Mouse (Mus musculus): Measurements from ENCODE around the gene Churc1. TPM values are rescaled to one million over a fixed set of nuclear protein-coding genes. Genes with fewer than 3 reads are reported as not detected.

Gene Churc1
- polyA plus RNA-seq, 1 experiment from 2014 or later: 139 TPM

DNA sequence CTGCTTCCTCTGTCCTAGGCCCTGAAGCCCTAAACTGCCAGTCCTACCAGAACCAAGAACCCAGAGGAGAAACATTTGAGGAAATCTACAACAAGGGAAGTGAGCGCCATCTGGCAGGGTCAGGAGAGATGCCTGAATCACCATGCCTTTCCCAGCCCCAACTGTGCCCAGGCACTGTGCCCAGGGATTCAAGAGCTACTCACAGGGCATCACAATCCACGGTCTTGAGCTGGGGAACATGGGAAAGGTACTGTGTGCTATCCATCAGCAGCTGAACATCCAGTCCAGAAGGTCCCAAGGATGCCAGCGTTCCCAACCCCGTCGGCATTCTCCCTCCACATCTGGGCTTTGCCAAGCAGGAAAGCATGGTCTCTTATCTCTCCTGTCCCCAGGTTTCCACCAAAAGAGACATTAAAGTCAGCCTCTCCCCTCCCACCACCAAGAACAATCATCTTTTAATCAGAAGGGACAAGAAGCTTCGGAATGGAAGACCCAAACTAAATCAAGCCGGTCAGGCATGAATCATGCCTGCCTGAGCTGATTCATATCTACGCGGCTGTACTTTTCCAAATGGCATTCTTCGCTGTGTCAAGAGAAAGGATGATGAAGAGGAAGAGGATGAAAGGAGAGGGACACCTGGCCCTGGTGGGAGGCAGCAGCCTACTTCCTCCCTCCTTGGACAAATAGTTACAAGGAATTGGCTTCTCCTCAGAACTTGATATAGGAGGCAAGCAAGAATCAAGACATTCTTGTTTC lies 39.9 kb downstream of the Churc1 start:
- no peaks in the 10 kb centered on the region for H3K27me3 ChIP-seq (replicated peaks; ENCODE audit: control insufficient read depth, insufficient read depth, low read length)
- no peak overlapping the region for H3K4me2 ChIP-seq (ENCODE audit: low read length)
- H3K36me3 ChIP-seq (ENCODE audit: control insufficient read depth, insufficient read depth, low read length): peaks cover 6% of the 10 kb centered on the region; the same call in 1 of the 2 replicates
- H3K9me3 ChIP-seq (ENCODE audit: control insufficient read depth, low read length): no peaks in the 10 kb centered on the region
- 83% methylated on average over 10 of the region's 10 CpGs for WGBS
- no peak overlapping the region for H3K27ac ChIP-seq (ENCODE audit: low read depth, low read length)
- no peak overlapping the region for H3K9ac ChIP-seq (ENCODE audit: low read depth, low read length)
- H3K4me1 ChIP-seq (ENCODE audit: control insufficient read depth, insufficient read depth, low read depth, low read length): no peaks in the 10 kb centered on the region
- ATAC-seq: no peak
- no peak overlapping the region for H3K4me3 ChIP-seq (ENCODE audit: low read length)

DNA sequence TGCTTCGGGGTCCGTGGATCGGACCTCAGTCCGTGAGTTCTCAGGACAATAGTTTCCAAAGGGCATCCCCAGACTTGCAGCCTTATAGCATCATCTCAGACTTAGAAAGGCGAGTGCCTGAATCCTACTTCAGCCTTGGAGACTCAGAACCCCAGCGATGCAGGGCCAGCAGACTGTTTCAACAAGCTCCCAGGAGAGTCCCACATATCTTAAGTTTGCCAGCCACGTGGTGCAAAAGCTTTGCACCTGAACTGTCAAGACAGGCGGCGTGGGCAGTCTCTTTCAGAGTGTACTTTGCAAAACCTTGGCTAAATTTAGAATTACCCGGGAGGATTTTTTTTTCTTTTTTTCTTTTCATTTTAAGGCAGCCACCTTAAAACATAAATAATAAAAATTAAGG lies 42.5 kb downstream of the Churc1 start:
- H3K36me3 ChIP-seq (ENCODE audit: control insufficient read depth, insufficient read depth, low read length): peaks cover 4% of the 10 kb centered on the region; the same call in 1 of the 2 replicates
- H3K4me1 ChIP-seq (ENCODE audit: control insufficient read depth, insufficient read depth, low read depth, low read length): no peaks in the 10 kb centered on the region
- no peak for ATAC-seq
- H3K27ac ChIP-seq (ENCODE audit: low read depth, low read length): no peak overlapping the region
- H3K27me3 ChIP-seq (replicated peaks; ENCODE audit: control insufficient read depth, insufficient read depth, low read length): no peaks in the 10 kb centered on the region
- no peak overlapping the region for H3K9ac ChIP-seq (ENCODE audit: low read depth, low read length)
- no peak overlapping the region for H3K4me2 ChIP-seq (ENCODE audit: low read length)
- H3K4me3 ChIP-seq (ENCODE audit: low read length): no peak overlapping the region
- no peaks in the 10 kb centered on the region for H3K9me3 ChIP-seq (ENCODE audit: control insufficient read depth, low read length)
- 84% methylated on average over 10 of the region's 10 CpGs for WGBS

DNA sequence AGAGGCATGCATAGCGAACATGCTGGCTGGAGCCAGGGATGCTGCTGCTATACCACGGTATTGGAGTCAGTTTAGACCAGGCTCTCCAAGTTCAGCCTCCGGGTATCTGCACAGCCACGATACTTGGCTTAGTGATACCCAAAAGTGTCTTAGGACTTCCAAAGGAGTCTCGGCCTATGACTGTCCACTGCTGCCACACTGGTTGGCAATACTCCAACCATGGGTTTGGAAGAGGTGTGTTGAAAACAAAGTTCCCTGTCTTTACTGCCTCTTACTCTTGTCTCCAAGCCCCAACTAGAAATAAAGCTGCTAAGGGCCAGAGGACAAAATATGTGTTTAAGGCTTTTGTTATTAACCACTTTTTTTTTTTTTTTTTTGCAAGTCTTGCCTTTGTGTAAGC lies 45.2 kb downstream of the Churc1 start:
- H3K9ac ChIP-seq (ENCODE audit: low read depth, low read length): no peak overlapping the region
- no peaks in the 10 kb centered on the region for H3K36me3 ChIP-seq (ENCODE audit: control insufficient read depth, insufficient read depth, low read length)
- H3K27ac ChIP-seq (ENCODE audit: low read depth, low read length): no peak overlapping the region
- 91% methylated on average over 5 of the region's 5 CpGs for WGBS
- no peaks in the 10 kb centered on the region for H3K4me1 ChIP-seq (ENCODE audit: control insufficient read depth, insufficient read depth, low read depth, low read length)
- no peaks in the 10 kb centered on the region for H3K27me3 ChIP-seq (replicated peaks; ENCODE audit: control insufficient read depth, insufficient read depth, low read length)
- H3K4me3 ChIP-seq (ENCODE audit: low read length): no peak overlapping the region
- H3K9me3 ChIP-seq (ENCODE audit: control insufficient read depth, low read length): no peaks in the 10 kb centered on the region
- ATAC-seq: no peak
- no peak overlapping the region for H3K4me2 ChIP-seq (ENCODE audit: low read length)

DNA sequence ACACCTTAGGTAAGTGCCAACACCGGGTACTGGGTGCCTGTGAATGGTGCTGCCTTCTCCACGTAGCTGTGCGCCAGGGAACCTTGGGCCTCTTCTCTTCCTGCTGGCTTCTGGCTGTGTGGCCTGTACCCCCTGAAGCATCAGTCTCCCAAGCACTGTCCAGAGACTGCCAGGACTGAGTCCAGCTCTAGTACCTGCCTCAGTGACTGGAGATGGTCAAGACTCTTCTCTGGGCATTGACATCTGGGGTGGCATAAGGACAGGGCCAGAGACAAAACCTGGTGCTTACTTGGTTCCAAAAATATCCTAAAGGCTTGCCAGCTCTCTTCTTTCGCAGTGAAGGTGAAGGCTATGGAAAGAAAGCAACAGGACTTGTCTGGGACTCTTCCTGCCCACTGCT lies 45.7 kb downstream of the Churc1 start:
- Histone ChIP-seq H3K9me3 (ENCODE audit: control insufficient read depth, low read length) (no peaks in the 10 kb centered on the region), H3K4me2 (ENCODE audit: low read length) (no peak overlapping the region), H3K27ac (ENCODE audit: low read depth, low read length) (no peak overlapping the region), H3K36me3 (ENCODE audit: control insufficient read depth, insufficient read depth, low read length) (no peaks in the 10 kb centered on the region), H3K4me3 (ENCODE audit: low read length) (no peak overlapping the region), H3K27me3 (replicated peaks; ENCODE audit: control insufficient read depth, insufficient read depth, low read length) (no peaks in the 10 kb centered on the region), H3K4me1 (ENCODE audit: control insufficient read depth, insufficient read depth, low read depth, low read length) (no peaks in the 10 kb centered on the region), H3K9ac (ENCODE audit: low read depth, low read length) (no peak overlapping the region)
- 90% methylated on average over 4 of the region's 4 CpGs for WGBS
- no peak for ATAC-seq

DNA sequence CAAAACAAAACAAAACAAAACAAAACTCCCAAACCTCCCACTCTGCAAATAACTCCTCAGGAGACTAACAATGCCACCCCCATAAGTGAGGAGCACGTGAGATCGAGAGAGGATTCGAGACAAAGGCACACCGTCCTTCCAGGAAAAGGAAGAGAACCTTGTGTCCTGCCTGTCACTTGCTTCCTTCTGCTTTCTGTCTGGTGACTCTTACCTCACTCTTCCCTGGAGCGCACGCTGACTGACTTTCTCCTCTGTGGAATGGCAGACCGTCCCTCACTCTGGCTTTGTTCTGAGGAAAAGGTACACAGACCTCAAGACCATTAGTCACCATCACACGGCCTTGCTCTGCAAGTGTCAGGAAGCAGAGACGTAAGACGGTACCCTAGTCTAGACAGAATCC lies 48.2 kb downstream of the Churc1 start:
- Histone ChIP-seq H3K9ac (ENCODE audit: low read depth, low read length) (no peak overlapping the region), H3K4me3 (ENCODE audit: low read length) (no peak overlapping the region), H3K27ac (ENCODE audit: low read depth, low read length) (no peak overlapping the region), H3K27me3 (replicated peaks; ENCODE audit: control insufficient read depth, insufficient read depth, low read length) (no peaks in the 10 kb centered on the region), H3K4me1 (ENCODE audit: control insufficient read depth, insufficient read depth, low read depth, low read length) (peaks cover 8% of the 10 kb centered on the region), H3K36me3 (ENCODE audit: control insufficient read depth, insufficient read depth, low read length) (no peaks in the 10 kb centered on the region), H3K9me3 (ENCODE audit: control insufficient read depth, low read length) (no peaks in the 10 kb centered on the region), H3K4me2 (ENCODE audit: low read length) (no peak overlapping the region)
- 80% methylated on average over 10 of the region's 10 CpGs for WGBS
- no peak for ATAC-seq

GRCm38 (mm10) chr12:76814120-76814519 lies 48.8 kb downstream of the Churc1 start:
- peaks cover 9% of the 10 kb centered on the region for H3K4me1 ChIP-seq (ENCODE audit: control insufficient read depth, insufficient read depth, low read depth, low read length)
- ATAC-seq: no peak
- WGBS: 80% methylated on average over 2 of the region's 2 CpGs
- H3K4me2 ChIP-seq (ENCODE audit: low read length): no peak overlapping the region
- no peaks in the 10 kb centered on the region for H3K36me3 ChIP-seq (ENCODE audit: control insufficient read depth, insufficient read depth, low read length)
- no peak overlapping the region for H3K9ac ChIP-seq (ENCODE audit: low read depth, low read length)
- H3K9me3 ChIP-seq (ENCODE audit: control insufficient read depth, low read length): no peaks in the 10 kb centered on the region
- no peak overlapping the region for H3K27ac ChIP-seq (ENCODE audit: low read depth, low read length)
- no peak overlapping the region for H3K4me3 ChIP-seq (ENCODE audit: low read length)
- no peaks in the 10 kb centered on the region for H3K27me3 ChIP-seq (replicated peaks; ENCODE audit: control insufficient read depth, insufficient read depth, low read length)

- Histone ChIP-seq H3K9ac (ENCODE audit: low read depth, low read length) (no peak overlapping the region), H3K27ac (ENCODE audit: low read depth, low read length) (no peak overlapping the region), H3K4me2 (ENCODE audit: low read length) (no peak overlapping the region), H3K9me3 (ENCODE audit: control insufficient read depth, low read length) (no peaks in the 10 kb centered on the region), H3K4me1 (ENCODE audit: control insufficient read depth, insufficient read depth, low read depth, low read length) (peaks cover 26% of the 10 kb centered on the region), H3K4me3 (ENCODE audit: low read length) (no peak overlapping the region), H3K36me3 (ENCODE audit: control insufficient read depth, insufficient read depth, low read length) (no peaks in the 10 kb centered on the region), H3K27me3 (replicated peaks; ENCODE audit: control insufficient read depth, insufficient read depth, low read length) (no peaks in the 10 kb centered on the region)
- no peak for ATAC-seq
- 67% methylated on average over 4 of the region's 4 CpGs for WGBS
These were observed 51.4 kb downstream of the Churc1 start for GRCm38 (mm10) chr12:76816720-76817119.

GRCm38 (mm10) chr12:76817176-76817575 lies 51.8 kb downstream of the Churc1 start:
- 53% methylated on average over 4 of the region's 4 CpGs for WGBS
- no peak overlapping the region for H3K27ac ChIP-seq (ENCODE audit: low read depth, low read length)
- H3K27me3 ChIP-seq (replicated peaks; ENCODE audit: control insufficient read depth, insufficient read depth, low read length): no peaks in the 10 kb centered on the region
- no peaks in the 10 kb centered on the region for H3K36me3 ChIP-seq (ENCODE audit: control insufficient read depth, insufficient read depth, low read length)
- H3K9me3 ChIP-seq (ENCODE audit: control insufficient read depth, low read length): no peaks in the 10 kb centered on the region
- H3K4me2 ChIP-seq (ENCODE audit: low read length): no peak overlapping the region
- peaks cover 26% of the 10 kb centered on the region for H3K4me1 ChIP-seq (ENCODE audit: control insufficient read depth, insufficient read depth, low read depth, low read length)
- no peak for ATAC-seq
- no peak overlapping the region for H3K4me3 ChIP-seq (ENCODE audit: low read length)
- no peak overlapping the region for H3K9ac ChIP-seq (ENCODE audit: low read depth, low read length)

DNA sequence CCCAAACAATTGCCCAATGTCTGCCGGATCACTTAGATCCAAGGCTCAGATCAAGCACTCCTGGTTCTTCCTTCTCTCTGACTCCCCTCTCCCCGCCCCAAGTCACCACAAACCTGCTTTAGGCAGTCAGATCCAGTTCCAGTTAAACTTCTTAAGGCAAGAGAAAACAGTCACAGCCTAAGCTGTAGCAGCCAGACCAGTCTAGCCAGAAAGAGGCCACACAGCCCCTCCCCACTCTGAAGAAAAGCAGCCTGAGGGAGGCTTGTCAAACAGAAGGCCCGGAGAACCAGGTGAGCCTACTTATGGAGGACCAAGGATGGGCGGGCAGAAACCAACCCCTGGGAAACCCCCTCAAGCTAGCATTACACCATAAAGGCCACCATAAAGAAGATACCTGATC lies 52.8 kb downstream of the Churc1 start:
- no peak for ATAC-seq
- Histone ChIP-seq H3K9ac (ENCODE audit: low read depth, low read length) (no peak overlapping the region), H3K27me3 (replicated peaks; ENCODE audit: control insufficient read depth, insufficient read depth, low read length) (no peaks in the 10 kb centered on the region), H3K4me3 (ENCODE audit: low read length) (no peak overlapping the region), H3K36me3 (ENCODE audit: control insufficient read depth, insufficient read depth, low read length) (no peaks in the 10 kb centered on the region), H3K9me3 (ENCODE audit: control insufficient read depth, low read length) (no peaks in the 10 kb centered on the region), H3K4me1 (ENCODE audit: control insufficient read depth, insufficient read depth, low read depth, low read length) (peaks cover 29% of the 10 kb centered on the region), H3K4me2 (ENCODE audit: low read length) (no peak overlapping the region), H3K27ac (ENCODE audit: low read depth, low read length) (no peak overlapping the region)
- WGBS: 66% methylated on average over 4 of the region's 4 CpGs
